Mouse (Mus musculus): Measurements from ENCODE around the gene Cab39l. TPM values are rescaled to one million over a fixed set of nuclear protein-coding genes. Genes with fewer than 3 reads are reported as not detected.

Gene Cab39l
- polyA plus RNA-seq, 1 experiment, result 12.4 TPM

DNA sequence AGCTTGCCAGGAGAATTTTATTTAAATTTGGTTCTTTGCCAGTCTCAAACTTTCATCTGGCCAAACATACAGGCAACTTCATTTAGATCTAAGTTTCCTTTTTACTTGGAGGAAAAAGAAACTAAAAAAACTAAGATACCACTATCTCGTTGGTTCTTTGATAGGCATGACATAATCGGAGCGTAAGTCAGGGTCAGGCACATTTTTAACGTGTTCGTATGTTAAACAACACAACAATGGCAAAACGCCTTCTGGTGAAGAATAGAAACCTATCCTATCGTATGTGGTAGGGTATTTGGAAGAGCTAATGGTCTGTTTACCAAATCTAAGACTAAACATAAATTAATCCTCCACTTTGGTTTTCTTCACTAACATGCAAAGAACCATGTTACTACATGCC, 733 bp upstream of the Cab39l start:
- TF ChIP-seq CTCF (IDR thresholded peaks at IDR 0.05; ENCODE audit: borderline replicate concordance, extremely low read depth, insufficient read depth, insufficient read length) (no peak), POLR2A (IDR thresholded peaks at IDR 0.05; ENCODE audit: borderline replicate concordance, extremely low read depth, insufficient read depth, insufficient read length, poor library complexity, severe bottlenecking) (no peak)
- DNase-seq (ENCODE audit: low read depth), result no peak

DNA sequence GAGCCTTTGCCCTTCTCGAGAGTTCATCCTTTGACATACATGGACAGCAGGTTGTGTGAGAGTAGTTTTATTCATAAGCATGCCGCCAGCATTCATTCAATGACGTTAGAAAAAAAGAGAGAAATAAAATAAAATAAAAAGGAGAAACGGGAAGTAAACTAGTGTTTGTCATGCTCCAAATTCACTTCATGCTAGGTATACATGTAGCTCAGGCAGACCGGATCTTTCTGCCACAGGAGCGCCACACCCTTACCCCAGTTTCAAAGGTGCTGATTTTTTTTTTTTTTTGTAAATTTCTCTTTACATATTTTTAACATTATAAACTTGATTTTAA, 667 bp downstream of the Cab39l start:
- TF ChIP-seq CTCF (IDR thresholded peaks at IDR 0.05; ENCODE audit: borderline replicate concordance, extremely low read depth, insufficient read depth, insufficient read length) (no peak), POLR2A (IDR thresholded peaks at IDR 0.05; ENCODE audit: borderline replicate concordance, extremely low read depth, insufficient read depth, insufficient read length, poor library complexity, severe bottlenecking) (no peak)
- no peak for DNase-seq (ENCODE audit: low read depth)

DNA sequence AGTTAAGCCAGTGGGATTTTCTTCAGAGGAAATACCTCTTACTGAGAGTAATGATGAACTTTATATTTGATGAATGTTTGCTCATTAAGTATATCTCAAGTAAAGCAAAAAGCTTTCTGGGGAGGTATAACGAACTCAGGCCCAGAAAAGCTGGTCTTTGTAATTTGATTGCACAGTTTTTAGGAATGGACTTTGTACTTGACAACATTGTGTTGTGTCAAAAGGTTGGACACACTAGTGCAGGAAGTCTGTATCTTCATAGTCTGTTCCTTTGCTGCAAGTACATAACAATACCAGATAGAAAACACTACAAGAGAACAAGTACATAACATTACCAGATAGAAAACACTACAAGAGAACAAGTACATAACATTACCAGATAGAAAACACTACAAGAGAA, 4.6 kb downstream of the Cab39l start:
- TF ChIP-seq POLR2A (IDR thresholded peaks at IDR 0.05; ENCODE audit: borderline replicate concordance, extremely low read depth, insufficient read depth, insufficient read length, poor library complexity, severe bottlenecking) (no peak), CTCF (IDR thresholded peaks at IDR 0.05; ENCODE audit: borderline replicate concordance, extremely low read depth, insufficient read depth, insufficient read length) (no peak)
- no peak for DNase-seq (ENCODE audit: low read depth)

DNA sequence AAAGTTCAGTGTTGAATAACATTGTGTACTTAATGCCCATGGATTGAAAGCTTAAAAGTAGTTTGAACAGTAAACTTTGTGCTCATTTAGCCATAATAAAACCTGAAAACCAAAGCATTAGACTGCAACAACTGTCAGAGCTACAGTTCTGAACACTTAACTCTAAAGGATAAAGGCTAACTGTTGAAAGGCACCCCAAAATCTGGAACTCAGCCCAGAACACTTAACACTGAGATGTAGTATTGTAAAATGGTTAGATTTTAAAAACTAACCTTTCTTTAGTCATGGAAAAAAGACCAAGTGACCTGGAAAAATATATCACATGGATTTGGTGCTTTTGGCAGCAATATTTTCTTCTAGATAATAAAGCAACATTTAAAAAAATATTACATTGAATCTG, 7.2 kb downstream of the Cab39l start:
- no peak for TF ChIP-seq POLR2A (IDR thresholded peaks at IDR 0.05; ENCODE audit: borderline replicate concordance, extremely low read depth, insufficient read depth, insufficient read length, poor library complexity, severe bottlenecking)
- no peak for TF ChIP-seq CTCF (IDR thresholded peaks at IDR 0.05; ENCODE audit: borderline replicate concordance, extremely low read depth, insufficient read depth, insufficient read length)
- peak; percentile 50 for DNase-seq (ENCODE audit: low read depth)

DNA sequence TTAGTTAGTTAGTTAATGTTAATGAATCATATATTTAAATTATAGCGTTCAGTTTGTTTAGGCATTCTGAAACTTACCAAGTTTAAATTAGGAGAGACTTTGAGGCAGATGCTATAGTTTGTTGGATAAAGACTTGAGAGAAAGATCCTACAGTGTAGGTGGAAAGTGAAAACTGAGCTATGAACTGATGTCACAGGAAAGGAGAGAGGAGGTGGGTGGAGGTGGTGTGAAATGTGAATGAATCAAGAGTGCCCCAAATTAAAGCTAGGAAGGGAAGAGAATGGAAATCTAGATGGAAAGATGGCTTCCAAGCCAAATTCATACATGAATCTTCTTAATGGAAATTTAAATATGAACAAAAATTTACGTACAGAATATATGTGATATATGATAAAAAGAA, 25.7 kb downstream of the Cab39l start:
- DNase-seq (ENCODE audit: low read depth), result no peak
- TF ChIP-seq POLR2A (IDR thresholded peaks at IDR 0.05; ENCODE audit: borderline replicate concordance, extremely low read depth, insufficient read depth, insufficient read length, poor library complexity, severe bottlenecking) (no peak), CTCF (IDR thresholded peaks at IDR 0.05; ENCODE audit: borderline replicate concordance, extremely low read depth, insufficient read depth, insufficient read length) (no peak)

DNA sequence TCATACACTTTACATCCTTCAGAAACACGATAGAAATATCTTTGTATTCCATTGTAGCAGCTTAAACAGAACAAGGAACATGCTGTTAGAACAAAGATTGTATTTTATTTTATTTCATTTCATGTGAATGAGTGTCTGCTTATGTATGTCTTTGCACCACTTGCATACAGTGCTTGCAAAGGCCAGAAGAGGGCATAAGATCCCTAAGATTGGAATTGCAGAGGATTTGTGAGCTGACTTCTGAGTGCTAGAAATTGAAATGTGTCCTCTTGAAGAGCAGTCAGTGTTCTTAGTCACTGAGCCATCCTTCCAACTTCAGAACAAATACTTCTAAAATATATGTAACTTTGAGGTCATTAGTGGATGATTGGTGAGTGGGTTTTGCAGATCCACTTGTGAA, 27.0 kb downstream of the Cab39l start:
- TF ChIP-seq CTCF (IDR thresholded peaks at IDR 0.05; ENCODE audit: borderline replicate concordance, extremely low read depth, insufficient read depth, insufficient read length) (peak; percentile 21; the same call in 1 of the 2 replicates), POLR2A (IDR thresholded peaks at IDR 0.05; ENCODE audit: borderline replicate concordance, extremely low read depth, insufficient read depth, insufficient read length, poor library complexity, severe bottlenecking) (no peak)
- peak; percentile 30 for DNase-seq (ENCODE audit: low read depth)

DNA sequence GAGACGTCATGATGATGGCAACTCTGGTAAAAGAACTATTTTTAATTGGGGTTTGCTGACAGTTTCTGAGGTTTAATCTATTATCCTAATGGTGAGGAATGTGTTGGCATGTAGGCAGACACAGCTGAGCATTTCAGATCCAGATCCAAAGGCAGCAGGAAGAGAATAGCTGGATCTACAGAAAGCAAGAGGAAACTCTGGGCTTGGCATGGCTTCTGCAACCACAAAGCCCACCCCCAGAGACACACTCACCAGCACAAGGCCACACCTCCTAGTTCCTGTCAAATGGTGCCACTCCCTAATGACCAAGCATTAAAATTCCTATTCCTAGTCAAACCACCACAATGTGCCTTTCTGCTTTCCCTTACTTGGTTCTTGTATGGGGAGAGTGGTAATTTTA, 30.0 kb downstream of the Cab39l start:
- DNase-seq (ENCODE audit: low read depth), result no peak
- TF ChIP-seq POLR2A (IDR thresholded peaks at IDR 0.05; ENCODE audit: borderline replicate concordance, extremely low read depth, insufficient read depth, insufficient read length, poor library complexity, severe bottlenecking) (no peak), CTCF (IDR thresholded peaks at IDR 0.05; ENCODE audit: borderline replicate concordance, extremely low read depth, insufficient read depth, insufficient read length) (no peak)

DNA sequence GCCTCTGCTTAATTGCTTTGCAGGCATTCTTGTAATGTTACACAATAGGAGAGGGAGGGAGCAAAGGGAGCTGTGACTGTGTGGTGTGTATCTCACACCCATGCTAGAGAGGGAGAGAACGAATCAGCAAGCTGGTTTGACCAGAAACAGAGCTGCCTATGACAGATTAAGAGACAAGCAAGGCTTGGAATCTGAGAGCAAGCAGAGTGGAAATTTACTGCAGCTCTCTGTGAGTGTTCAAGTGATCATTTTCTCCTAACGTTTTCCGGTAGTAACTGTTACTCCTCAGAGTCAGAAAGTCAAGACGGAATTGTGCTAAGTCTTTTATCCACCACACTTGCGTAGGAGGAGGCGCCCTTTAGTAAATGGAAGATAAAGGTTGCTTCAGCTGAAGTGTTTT, 37.9 kb downstream of the Cab39l start:
- peak; percentile 0 for DNase-seq (ENCODE audit: low read depth)
- TF ChIP-seq POLR2A (IDR thresholded peaks at IDR 0.05; ENCODE audit: borderline replicate concordance, extremely low read depth, insufficient read depth, insufficient read length, poor library complexity, severe bottlenecking), result no peak
- TF ChIP-seq CTCF (IDR thresholded peaks at IDR 0.05; ENCODE audit: borderline replicate concordance, extremely low read depth, insufficient read depth, insufficient read length), result no peak

DNA sequence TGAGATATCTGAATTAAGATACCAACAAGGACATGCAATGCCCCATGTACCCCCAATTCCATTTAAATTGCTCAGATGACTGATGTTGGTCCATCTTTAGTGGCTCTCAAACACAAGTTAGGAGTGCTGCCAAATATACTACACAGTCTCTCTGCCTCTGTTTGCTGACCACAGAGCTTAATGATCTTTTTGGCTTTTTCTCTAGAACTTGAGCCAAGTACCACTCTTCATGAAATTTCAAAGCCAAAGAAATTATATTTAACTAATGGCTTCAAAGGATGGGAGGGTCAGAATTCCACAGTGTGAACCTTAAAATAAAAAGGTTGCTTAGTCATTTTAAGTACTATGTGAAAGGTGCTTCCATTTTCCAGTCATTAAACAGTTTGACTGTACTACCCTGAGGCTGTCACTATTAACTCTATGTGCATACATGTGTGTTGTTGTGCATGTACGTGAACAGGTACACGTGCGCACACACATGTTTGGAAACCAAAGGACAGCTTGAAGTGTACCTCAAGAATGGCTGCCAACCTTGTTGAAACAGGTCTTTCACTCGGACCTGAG, 44.6 kb downstream of the Cab39l start:
- no peak for DNase-seq (ENCODE audit: low read depth)
- TF ChIP-seq POLR2A (IDR thresholded peaks at IDR 0.05; ENCODE audit: borderline replicate concordance, extremely low read depth, insufficient read depth, insufficient read length, poor library complexity, severe bottlenecking) (no peak), CTCF (IDR thresholded peaks at IDR 0.05; ENCODE audit: borderline replicate concordance, extremely low read depth, insufficient read depth, insufficient read length) (no peak)

DNA sequence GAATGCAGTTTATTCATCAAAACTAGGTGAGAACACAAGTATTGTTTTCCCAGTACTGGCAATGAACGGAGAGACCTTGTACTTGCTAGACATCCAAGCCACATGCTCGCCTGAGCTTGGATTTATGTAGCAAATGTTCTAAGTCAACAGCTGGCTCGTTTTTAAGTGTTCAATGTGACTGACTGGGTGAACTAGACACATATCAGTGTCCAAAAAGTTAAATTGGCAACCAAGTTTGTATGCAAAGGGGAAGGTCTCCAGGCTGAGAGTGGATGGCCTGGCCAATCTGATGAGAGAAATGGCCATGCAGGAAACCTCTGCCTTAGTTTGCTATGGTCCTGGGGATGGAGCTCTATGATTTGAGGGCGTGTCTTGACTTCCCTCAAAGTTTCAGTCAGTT, 51.6 kb downstream of the Cab39l start:
- DNase-seq (ENCODE audit: low read depth), result no peak
- TF ChIP-seq POLR2A (IDR thresholded peaks at IDR 0.05; ENCODE audit: borderline replicate concordance, extremely low read depth, insufficient read depth, insufficient read length, poor library complexity, severe bottlenecking) (no peak), CTCF (IDR thresholded peaks at IDR 0.05; ENCODE audit: borderline replicate concordance, extremely low read depth, insufficient read depth, insufficient read length) (no peak)

DNA sequence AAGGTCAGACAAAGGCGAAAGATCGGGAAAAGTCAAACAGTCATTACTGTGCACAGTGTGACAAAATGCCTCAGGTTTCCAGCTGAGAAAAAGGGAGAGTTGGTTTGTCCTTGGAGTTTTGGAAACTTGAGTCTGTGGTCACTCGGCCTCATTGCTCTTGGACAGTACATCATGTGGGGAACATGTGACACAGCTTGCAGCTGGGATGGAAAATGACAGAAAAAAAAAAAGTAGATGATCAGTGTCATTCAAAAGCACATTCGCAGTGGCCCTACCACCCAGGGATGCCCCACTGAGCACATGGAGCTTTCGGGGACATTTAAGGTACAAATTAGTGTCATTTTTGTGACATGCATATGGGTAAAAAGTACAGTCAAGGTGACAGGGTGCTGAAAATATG, 57.2 kb downstream of the Cab39l start:
- no peak for DNase-seq (ENCODE audit: low read depth)
- TF ChIP-seq POLR2A (IDR thresholded peaks at IDR 0.05; ENCODE audit: borderline replicate concordance, extremely low read depth, insufficient read depth, insufficient read length, poor library complexity, severe bottlenecking) (no peak), CTCF (IDR thresholded peaks at IDR 0.05; ENCODE audit: borderline replicate concordance, extremely low read depth, insufficient read depth, insufficient read length) (no peak)

DNA sequence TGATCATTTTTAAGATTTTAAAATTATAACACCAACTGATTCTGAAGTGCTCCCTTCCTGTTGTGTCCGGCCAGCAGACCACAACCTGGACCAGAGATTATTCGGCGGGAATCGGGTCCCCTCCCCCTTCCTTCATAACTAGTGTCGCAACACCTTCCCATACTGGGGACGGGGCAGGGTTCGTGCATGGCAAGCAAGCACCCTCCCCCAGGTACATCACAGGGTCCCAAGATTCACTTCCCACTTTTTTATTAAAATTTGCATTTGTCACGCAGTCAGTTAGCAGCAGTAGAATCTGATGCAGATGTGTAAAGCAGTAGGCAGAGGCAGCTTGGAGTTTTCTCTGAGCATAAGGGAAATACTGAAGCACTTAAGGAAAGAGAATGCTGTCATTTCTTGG, 64.1 kb downstream of the Cab39l start:
- TF ChIP-seq CTCF (IDR thresholded peaks at IDR 0.05; ENCODE audit: borderline replicate concordance, extremely low read depth, insufficient read depth, insufficient read length) (no peak), POLR2A (IDR thresholded peaks at IDR 0.05; ENCODE audit: borderline replicate concordance, extremely low read depth, insufficient read depth, insufficient read length, poor library complexity, severe bottlenecking) (no peak)

More for the DNA sequence above, 64.1 kb downstream of the Cab39l start:
- DNase-seq (ENCODE audit: low read depth), result no peak
